Mouse (Mus musculus) CH12.LX (cell line): ENCODE results near the gene Pradc1. TPM values are rescaled to one million over a fixed set of nuclear protein-coding genes. Genes with fewer than 3 reads are reported as not detected.

Experiments
- DNase-seq: peaks from one replicate; pipeline ENCODE4 v3.0.0-alpha.2; 2013; ENCODE audit errors: extremely low read depth
- H3K27ac ChIP-seq: 2 replicates; pipeline ENCODE4 v1.5.1; 2012; ENCODE audit warnings: low read depth, mild to moderate bottlenecking, control low read depth, moderate library complexity; ENCODE audit not compliant: insufficient read depth
- H3K27me3 ChIP-seq: replicated peaks from 2 replicates; pipeline ENCODE3; 2012; ENCODE audit warnings: inconsistent platforms
- H3K36me3 ChIP-seq, 2 experiments: replicated peaks in 1 of 2; 2 replicates each; pipeline versions ENCODE3 to v1.6.1; 2012; ENCODE audit warnings: inconsistent platforms in 1 of 2, low read length in 1 of 2, mild to moderate bottlenecking in 1 of 2, mixed read lengths in 1 of 2, moderate library complexity in 1 of 2; ENCODE audit not compliant: control insufficient read depth in 1 of 2, insufficient read depth in 1 of 2
- H3K4me1 ChIP-seq, 2 experiments: 2 replicates each; pipeline ENCODE4 v1.6.1; 2012; ENCODE audit warnings: inconsistent platforms in 1 of 2, moderate library complexity in 1 of 2; ENCODE audit not compliant: insufficient read depth in 2 of 2, control insufficient read depth in 1 of 2
- H3K4me2 ChIP-seq: 2 replicates; pipeline ENCODE4 v1.6.1; 2012; ENCODE audit warnings: low read depth, mild to moderate bottlenecking, control low read depth; ENCODE audit not compliant: poor library complexity, insufficient read depth, severe bottlenecking
- H3K4me3 ChIP-seq, 3 experiments: fragments of 150-350 bp in 1 of 3; sonication (generic) in 1 of 3; replicated peaks in 1 of 3; 2 replicates each; pipeline versions ENCODE3 to v1.5.1; 2011 to 2012; ENCODE audit warnings: low read depth in 2 of 3, low read length in 2 of 3, mild to moderate bottlenecking in 2 of 3, moderate library complexity in 2 of 3, control low read depth in 1 of 3, improper control_type of control experiment in 1 of 3, inconsistent platforms in 1 of 3, mixed read lengths in 1 of 3; ENCODE audit not compliant: poor library complexity in 1 of 3
- H3K79me2 ChIP-seq: replicated peaks from 2 replicates; pipeline ENCODE4 v1.6.1; 2012; ENCODE audit warnings: mild to moderate bottlenecking, moderate library complexity; ENCODE audit not compliant: control insufficient read depth, poor library complexity, insufficient read depth, severe bottlenecking; ENCODE audit errors: extremely low read depth
- H3K9ac ChIP-seq: 2 replicates; pipeline ENCODE4 v1.6.1; 2012; ENCODE audit warnings: low read depth, mild to moderate bottlenecking, control low read depth, moderate library complexity; ENCODE audit not compliant: insufficient read depth
- H3K9me3 ChIP-seq: replicated peaks from 2 replicates; pipeline ENCODE3; 2012; ENCODE audit warnings: low read length, inconsistent platforms, mixed read lengths
- CHD1 ChIP-seq: IDR thresholded peaks from 2 replicates; pipeline ENCODE4 v1.6.1; 2012; ENCODE audit warnings: low read depth, low read length, improper control_type of control experiment, inconsistent platforms
- CTCF ChIP-seq, 2 experiments: IDR thresholded peaks in 1 of 2; conservative IDR thresholded peaks in 1 of 2; 2 replicates each; pipeline ENCODE4 v1.5.1; 2011 to 2012; ENCODE audit warnings: low read depth in 2 of 2, low read length in 2 of 2, improper control_type of control experiment in 1 of 2, inconsistent platforms in 1 of 2, mild to moderate bottlenecking in 1 of 2, moderate library complexity in 1 of 2
- E2F4 ChIP-seq: IDR thresholded peaks from 2 replicates; pipeline ENCODE4 v1.6.1; 2011; ENCODE audit warnings: low read depth, low read length, improper control_type of control experiment; ENCODE audit not compliant: insufficient replicate concordance
- ELF1 ChIP-seq: IDR thresholded peaks from 2 replicates; pipeline ENCODE4 v1.6.1; 2014; ENCODE audit warnings: low read depth, mild to moderate bottlenecking, inconsistent platforms, low read length, improper control_type of control experiment
- EP300 ChIP-seq: IDR thresholded peaks from 2 replicates; pipeline ENCODE4 v1.6.1; 2011; ENCODE audit warnings: low read length, improper control_type of control experiment
- IRF4 ChIP-seq: IDR thresholded peaks from 2 replicates; pipeline ENCODE4 v1.6.1; 2014; ENCODE audit warnings: low read depth, mild to moderate bottlenecking, inconsistent platforms, low read length, improper control_type of control experiment
- JUN ChIP-seq: IDR thresholded peaks from 2 replicates; pipeline ENCODE4 v1.6.1; 2011; ENCODE audit warnings: low read depth, mild to moderate bottlenecking, low read length, improper control_type of control experiment, moderate library complexity; ENCODE audit not compliant: insufficient read depth
- KAT2A ChIP-seq: IDR thresholded peaks from 2 replicates; pipeline ENCODE4 v1.6.1; 2012; ENCODE audit warnings: low read length, improper control_type of control experiment, inconsistent platforms; ENCODE audit not compliant: insufficient replicate concordance
- MAX ChIP-seq: IDR thresholded peaks from 2 replicates; pipeline ENCODE4 v1.6.1; 2011; ENCODE audit warnings: low read length, improper control_type of control experiment
- MAZ ChIP-seq: IDR thresholded peaks from 2 replicates; pipeline ENCODE4 v1.6.1; 2012; ENCODE audit warnings: low read depth, mild to moderate bottlenecking, inconsistent platforms, low read length, improper control_type of control experiment, moderate library complexity
- MXI1 ChIP-seq: IDR thresholded peaks from 2 replicates; pipeline ENCODE4 v1.6.1; 2011; ENCODE audit warnings: mild to moderate bottlenecking, low read depth, low read length, improper control_type of control experiment
- PAX5 ChIP-seq: IDR thresholded peaks from 2 replicates; pipeline ENCODE4 v1.6.1; 2012; ENCODE audit warnings: low read length, inconsistent platforms, mixed read lengths
- POLR2AphosphoS2 ChIP-seq: IDR thresholded peaks from 2 replicates; pipeline ENCODE4 v1.6.1; 2011; ENCODE audit warnings: low read depth, low read length, improper control_type of control experiment
- SIN3A ChIP-seq: IDR thresholded peaks from 2 replicates; pipeline ENCODE4 v1.6.1; 2012; ENCODE audit warnings: low read length, improper control_type of control experiment, inconsistent platforms
- TBP ChIP-seq: conservative IDR thresholded peaks from 2 replicates; pipeline ENCODE4 v1.6.1; 2011; ENCODE audit warnings: low read depth, low read length, improper control_type of control experiment
- TCF12 ChIP-seq: IDR thresholded peaks from 2 replicates; pipeline ENCODE4 v1.6.1; 2014; ENCODE audit warnings: low read depth, mild to moderate bottlenecking, inconsistent platforms, low read length, improper control_type of control experiment
- UBTF ChIP-seq: IDR thresholded peaks from 2 replicates; pipeline ENCODE4 v1.6.1; 2012; ENCODE audit warnings: low read depth, mild to moderate bottlenecking, inconsistent platforms, low read length, improper control_type of control experiment, moderate library complexity
- ZC3H11A ChIP-seq: IDR thresholded peaks from 2 replicates; pipeline ENCODE4 v1.6.1; 2012; ENCODE audit warnings: low read depth, mild to moderate bottlenecking, inconsistent platforms, low read length, improper control_type of control experiment
- ZKSCAN1 ChIP-seq: IDR thresholded peaks from 2 replicates; pipeline ENCODE4 v1.6.1; 2012; ENCODE audit warnings: low read depth, inconsistent platforms, low read length, improper control_type of control experiment, borderline replicate concordance
- ZMIZ1 ChIP-seq: IDR thresholded peaks from 2 replicates; pipeline ENCODE4 v1.6.1; 2012; ENCODE audit warnings: low read depth, mild to moderate bottlenecking, inconsistent platforms, low read length, improper control_type of control experiment
- dilution Hi-C: fragments of 300-500 bp; cut with MboI; formaldehyde crosslinking; loops from 2 replicates; pipeline ENCODE4 v1.14.3; 2020; ENCODE audit warnings: low sequenced_read_pairs; ENCODE audit not compliant: extremely low pct_unique_long_range_greater_than_20kb, extremely low pct_ligation_motif_present
- in situ Hi-C: fragments of 300-500 bp; cut with MboI; formaldehyde crosslinking; loops from 3 replicates; pipeline ENCODE4 v1.14.3; 2019; ENCODE audit warnings: low sequenced_read_pairs, low pct_ligation_motif_present, low pct_unique_long_range_greater_than_20kb, mixed read lengths
- polyA plus RNA-seq: library from polyadenylated mRNA; unstranded; fragments of >175 nt; gene quantifications from 2 replicates; pipeline ENCODE4 v1.2.1, GENCODE M21; 2012; ENCODE audit warnings: low read depth; ENCODE audit not compliant: insufficient read length
- total RNA-seq, 2 experiments: library from RNA; depleted of rRNA; stranded (reverse); fragments of 300-350 nt in 1 of 2; fragments of >200 nt in 1 of 2; gene quantifications; 2 replicates each; pipeline ENCODE4 v1.2.3; 2012 to 2014

The Pradc1 gene
- total and polyA plus RNA-seq, 3 experiments, result 11.0 to 18.8 (median 16.3) TPM

DNA sequence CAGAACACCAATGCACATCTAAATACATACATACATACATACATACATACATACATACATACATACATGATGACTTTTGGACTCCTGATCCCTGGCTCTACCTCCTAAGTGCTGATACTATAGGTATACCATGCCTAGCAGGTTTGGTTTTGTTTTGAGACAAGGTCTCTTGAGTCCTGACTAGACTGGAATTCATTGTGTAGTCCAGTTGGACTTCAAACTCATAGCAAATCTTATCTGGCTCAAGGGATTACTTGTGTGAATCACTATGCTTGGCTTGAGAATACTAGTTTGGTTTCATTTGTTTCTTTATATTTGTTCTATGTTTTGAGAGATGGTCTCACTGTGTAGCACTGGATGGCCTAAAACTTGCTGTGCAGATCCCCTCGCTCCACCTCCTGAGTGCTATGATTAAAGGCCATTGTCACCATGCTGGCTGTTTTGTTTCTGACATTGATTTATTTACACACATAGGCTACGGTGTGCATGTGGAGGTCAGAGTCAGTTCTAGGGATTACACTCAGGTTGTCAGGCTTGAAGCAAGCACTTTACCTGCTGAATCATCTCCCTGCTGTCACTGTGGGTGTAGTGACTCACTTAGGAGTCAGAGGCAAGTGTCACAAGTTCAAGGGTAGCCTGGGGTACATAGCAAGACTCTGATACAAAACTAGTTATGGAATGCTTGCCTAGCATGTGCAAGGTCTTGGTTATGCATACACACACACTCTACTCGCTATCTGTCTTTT is 8.1 kb downstream of the Pradc1 start:
- no peaks in the 10 kb centered on the region for H3K79me2 ChIP-seq
- no peaks in the 10 kb centered on the region for H3K4me1 ChIP-seq
- H3K4me2 ChIP-seq, result no peak overlapping the region
- H3K36me3 ChIP-seq, result peaks cover 72 to 99% of the 10 kb centered on the region in 2 experiments
- no peak overlapping the region for H3K4me3 ChIP-seq
- H3K9me3 ChIP-seq, result no peaks in the 10 kb centered on the region
- TF ChIP-seq ZC3H11A, result no peak
- TF ChIP-seq MXI1, result no peak
- TF ChIP-seq ZMIZ1, result no peak
- TF ChIP-seq POLR2AphosphoS2, result no peak
- TF ChIP-seq JUN, result no peak
- no peak for TF ChIP-seq UBTF
- no peak for TF ChIP-seq PAX5
- no peak for TF ChIP-seq MAX
- H3K9ac ChIP-seq, result no peak overlapping the region
- dilution Hi-C loops (no loop called here), in situ Hi-C loops (no loop called here)
- H3K27ac ChIP-seq, result no peak overlapping the region
- no peaks in the 10 kb centered on the region for H3K27me3 ChIP-seq
- no peak for DNase-seq

DNA sequence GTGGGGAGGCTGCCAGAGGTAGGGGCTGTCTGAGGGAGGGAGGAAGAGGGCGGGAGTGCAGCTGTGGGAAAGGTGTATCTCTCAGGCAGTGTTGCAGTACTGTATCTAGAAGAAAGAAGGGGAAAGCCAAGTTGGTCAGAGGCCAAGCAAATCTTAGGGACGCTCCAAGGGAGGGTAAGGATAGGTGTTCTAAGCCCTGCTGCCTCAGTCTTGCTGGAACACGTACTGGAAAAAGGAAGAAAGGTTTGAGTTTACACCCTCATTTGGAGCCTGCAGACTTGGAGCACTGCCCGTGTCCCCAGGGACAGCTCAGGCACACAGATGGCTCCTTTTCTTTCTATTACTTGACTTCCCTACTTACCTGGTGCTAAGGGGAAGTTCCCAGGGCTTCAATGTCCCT is 10.6 kb downstream of the Pradc1 start:
- no peaks in the 10 kb centered on the region for H3K27me3 ChIP-seq
- peaks cover 6% of the 10 kb centered on the region for H3K79me2 ChIP-seq
- dilution Hi-C loops, result no loop called here
- H3K9me3 ChIP-seq, result no peaks in the 10 kb centered on the region
- no peak overlapping the region for H3K4me2 ChIP-seq
- H3K27ac ChIP-seq, result no peak overlapping the region
- H3K4me3 ChIP-seq, result no peak overlapping the region
- peaks cover 72 to 93% of the 10 kb centered on the region in 2 experiments for H3K36me3 ChIP-seq
- no peak for TF ChIP-seq MAZ
- no peak for TF ChIP-seq POLR2AphosphoS2
- TF ChIP-seq CTCF (conservative IDR thresholded peaks at IDR 0.05 in 1 of 2, IDR thresholded peaks at IDR 0.05 in 1 of 2; ENCODE audit: low read depth in 2 of 2, low read length in 2 of 2), result no peak
- in situ Hi-C loops, result no loop called here
- no peak overlapping the region for H3K9ac ChIP-seq
- DNase-seq, result no peak
- peaks cover 0 to 9% of the 10 kb centered on the region in 2 experiments; a peak in 2 of 4 replicates for H3K4me1 ChIP-seq

DNA sequence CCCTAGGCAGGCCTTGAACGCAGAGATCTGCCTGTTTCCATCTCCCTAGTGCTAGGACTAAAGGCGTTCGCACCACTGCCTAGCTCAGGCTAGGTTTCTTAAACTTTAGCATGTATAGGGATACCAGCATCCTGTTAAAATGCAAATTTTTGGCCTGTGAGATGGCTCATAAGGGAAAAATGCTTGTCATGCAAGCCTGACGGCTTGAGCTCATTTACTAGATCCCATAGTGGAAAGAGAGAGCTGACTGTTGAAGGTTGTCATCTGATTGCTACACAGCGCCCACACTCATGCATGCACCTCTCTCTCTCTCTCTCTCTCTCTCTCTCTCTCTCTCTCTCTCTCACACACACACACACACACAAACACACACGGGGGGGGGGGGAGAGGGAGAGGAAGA is 15.1 kb downstream of the Pradc1 start:
- in situ Hi-C loops, result no loop called here
- H3K4me3 ChIP-seq, result no peak overlapping the region

More for the DNA sequence above, 15.1 kb downstream of the Pradc1 start:
- peaks cover 38 to 52% of the 10 kb centered on the region in 2 experiments for H3K36me3 ChIP-seq
- no peak for DNase-seq
- H3K27me3 ChIP-seq, result no peaks in the 10 kb centered on the region
- H3K9ac ChIP-seq, result no peak overlapping the region
- H3K79me2 ChIP-seq, result peaks cover 45% of the 10 kb centered on the region
- no peaks in the 10 kb centered on the region for H3K9me3 ChIP-seq
- TF ChIP-seq TCF12, result no peak
- TF ChIP-seq IRF4, result no peak
- TF ChIP-seq E2F4, result no peak
- no peak for TF ChIP-seq TBP
- no peak for TF ChIP-seq EP300
- TF ChIP-seq CHD1, result no peak
- no peak for TF ChIP-seq KAT2A
- TF ChIP-seq JUN, result no peak
- TF ChIP-seq MXI1, result no peak
- no peak for TF ChIP-seq ELF1
- TF ChIP-seq ZKSCAN1, result no peak
- TF ChIP-seq UBTF, result no peak
- no peak for TF ChIP-seq SIN3A
- dilution Hi-C loops, result no loop called here
- H3K27ac ChIP-seq, result no peak overlapping the region
- H3K4me2 ChIP-seq, result no peak overlapping the region
- H3K4me1 ChIP-seq, result peaks cover 2 to 38% of the 10 kb centered on the region in 2 experiments; a peak in 3 of 4 replicates
